Mouse (Mus musculus): ENCODE data around the gene Cab39l.

DNA sequence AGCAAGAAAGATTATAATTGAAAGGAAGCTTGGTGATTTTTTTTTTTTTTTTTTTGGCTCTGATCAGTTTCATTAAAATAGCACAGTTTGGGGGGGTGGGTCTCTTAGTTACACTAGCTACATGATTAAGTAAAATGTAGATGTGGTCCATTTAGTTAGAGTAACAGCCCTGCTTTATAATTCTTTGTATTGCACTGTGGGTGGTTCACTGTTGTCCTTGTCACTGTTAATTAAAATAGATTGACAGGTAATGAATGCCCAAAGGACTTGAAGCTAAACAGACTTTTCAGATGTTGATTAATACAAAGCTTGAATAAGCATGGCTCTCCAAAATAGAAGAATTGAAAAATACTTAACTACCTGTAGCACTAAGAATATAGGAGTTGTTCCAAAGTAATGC, 93.1 kb downstream of the Cab39l start:
- TF ChIP-seq CTCF (conservative IDR thresholded peaks at IDR 0.05; ENCODE audit: low read length): no peak
- TF ChIP-seq NANOG (IDR thresholded peaks at IDR 0.05; ENCODE audit: borderline replicate concordance, low read length): peak; percentile 89; the same call in 1 of the 2 replicates
- TF ChIP-seq POU5F1 (IDR thresholded peaks at IDR 0.05; ENCODE audit: borderline replicate concordance, low read length): no peak

Measured in E14TG2a.4 (cell line).